Mouse (Mus musculus): ENCODE results near the gene Mad1l1. TPM values are rescaled to one million over a fixed set of nuclear protein-coding genes. Genes with fewer than 3 reads are reported as not detected.

Mad1l1 gene
- total RNA-seq, 2 experiments from 2014 or later = 17.6 to 18.6 TPM

DNA sequence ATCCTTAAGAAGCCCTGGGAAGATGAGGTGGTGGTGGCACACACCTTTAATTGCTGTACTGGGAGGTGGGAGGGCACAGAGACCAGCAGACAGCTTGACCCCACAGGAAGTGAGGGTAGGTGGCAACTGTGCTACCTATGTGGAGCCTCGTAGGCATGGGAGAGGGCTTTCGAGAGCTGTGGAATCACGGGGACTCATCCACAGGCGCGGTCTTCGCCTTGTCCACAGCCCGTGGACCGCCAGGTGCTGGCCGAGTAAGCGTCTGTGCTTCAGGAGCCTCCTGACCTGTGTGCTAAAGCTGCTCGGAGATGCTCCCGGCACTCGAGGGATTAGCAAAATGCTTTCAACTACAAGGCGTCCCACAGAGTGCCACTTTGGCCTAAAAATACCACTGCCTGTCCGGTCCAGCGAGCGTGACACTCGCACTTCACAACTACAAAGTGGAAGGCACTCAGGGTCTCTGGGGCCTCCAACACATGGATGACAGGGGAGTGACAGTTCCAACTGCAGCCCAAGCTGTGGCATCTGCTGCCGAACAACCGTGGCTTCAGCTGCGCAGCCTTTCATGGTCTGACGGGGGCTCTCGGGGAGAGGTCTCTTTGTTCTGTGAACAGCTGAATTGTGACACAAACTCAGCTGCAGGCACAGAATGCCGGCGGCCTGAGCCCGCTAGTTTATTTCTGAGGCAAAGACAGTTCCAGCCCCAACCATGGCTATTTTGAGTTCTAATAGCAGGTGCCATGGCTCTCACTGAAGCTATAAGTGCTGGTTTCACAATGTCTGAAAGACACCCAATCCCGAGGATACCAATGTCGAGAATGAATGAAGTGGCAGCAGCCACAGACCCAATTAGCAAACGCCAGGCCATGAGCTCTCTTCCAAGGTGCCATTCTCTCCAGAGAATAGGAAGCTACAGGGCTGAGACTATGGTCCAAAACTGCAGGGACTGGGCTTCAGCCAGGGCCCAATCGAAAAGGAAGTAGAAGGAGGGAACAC, 57.3 kb downstream of the Mad1l1 start:
- no peak for DNase-seq (ENCODE audit: extremely low spot score in 1 of 2, low spot score in 1 of 2)

DNA sequence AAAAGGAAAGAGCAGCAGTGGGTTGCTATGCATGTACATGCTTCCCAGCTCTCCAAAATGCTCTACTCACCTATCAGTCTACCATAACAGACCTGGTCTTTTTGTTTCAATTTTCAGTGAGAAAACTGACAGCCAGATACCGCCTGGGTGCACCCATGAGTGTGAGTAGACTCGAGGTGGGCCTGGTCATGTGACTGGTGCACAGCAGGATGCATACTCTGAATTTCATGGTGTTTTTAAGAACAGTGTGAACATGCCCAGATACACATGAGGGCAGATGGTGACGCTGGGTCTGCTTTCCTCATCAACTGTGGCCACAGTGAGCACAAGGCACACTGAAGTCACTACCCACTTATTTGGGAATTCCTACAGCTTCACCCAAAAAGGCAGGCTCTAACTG, 59.0 kb downstream of the Mad1l1 start:
- DNase-seq (ENCODE audit: extremely low spot score in 1 of 2, low spot score in 1 of 2) = no peak

DNA sequence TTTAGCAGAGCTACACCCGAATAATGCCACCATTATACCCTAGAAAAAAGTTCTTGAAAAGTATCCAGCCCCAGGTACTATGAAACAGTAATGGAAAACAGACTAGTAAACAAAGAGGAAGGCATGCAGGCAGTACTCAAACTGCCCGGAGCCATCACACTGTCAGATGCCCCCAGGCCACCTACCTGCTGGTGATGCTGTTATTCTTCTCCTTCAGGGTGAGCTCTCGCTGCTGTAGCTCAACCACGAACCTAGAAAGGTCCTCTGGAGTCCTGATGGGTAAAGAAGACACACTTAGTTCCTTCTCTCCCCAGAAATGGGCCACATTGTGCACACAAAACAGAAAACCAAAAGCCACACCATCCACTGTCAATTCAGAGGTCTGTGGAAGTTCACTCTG, 60.0 kb downstream of the Mad1l1 start:
- DNase-seq (ENCODE audit: extremely low spot score in 1 of 2, low spot score in 1 of 2) = no peak

DNA sequence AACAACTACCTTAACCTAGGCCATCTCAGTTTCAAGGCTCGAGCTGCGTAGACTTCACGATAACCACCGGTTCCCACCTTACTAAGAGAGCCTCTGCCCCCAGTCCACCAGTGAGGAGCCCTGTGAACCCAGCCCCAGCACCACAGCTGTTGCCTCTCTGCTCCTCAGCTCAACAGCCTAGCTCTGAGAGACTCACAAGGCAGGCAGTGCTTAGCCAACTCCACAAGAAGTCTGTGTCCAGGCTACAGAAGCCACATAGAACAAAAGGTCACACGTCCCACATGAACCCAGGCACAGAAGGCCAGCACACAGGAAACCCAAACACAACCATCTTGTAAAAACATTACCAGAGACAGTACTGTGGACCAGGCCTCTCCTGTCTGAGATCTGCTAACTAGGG, 62.7 kb downstream of the Mad1l1 start:
- no peak for DNase-seq (ENCODE audit: extremely low spot score in 1 of 2, low spot score in 1 of 2)

DNA sequence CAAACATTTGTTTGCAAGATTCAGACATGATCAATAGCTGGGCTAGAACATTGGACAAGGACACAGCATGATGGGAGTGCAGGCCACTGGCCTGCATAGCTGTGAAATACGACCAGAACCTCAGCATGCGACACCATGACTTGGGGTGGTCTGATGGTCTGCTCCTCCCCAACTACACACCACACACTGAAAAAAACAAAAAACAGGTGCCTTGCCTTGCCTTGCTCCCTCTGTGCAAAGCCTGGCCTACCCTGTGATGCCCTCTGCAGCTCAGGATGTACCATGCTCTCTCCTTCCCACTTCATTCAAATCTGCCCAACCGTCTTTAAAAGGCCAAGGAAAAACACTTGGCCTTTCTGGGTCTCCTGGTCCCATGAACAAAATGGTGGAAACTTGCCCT, 63.3 kb downstream of the Mad1l1 start:
- no peak for DNase-seq (ENCODE audit: extremely low spot score in 1 of 2, low spot score in 1 of 2)

DNA sequence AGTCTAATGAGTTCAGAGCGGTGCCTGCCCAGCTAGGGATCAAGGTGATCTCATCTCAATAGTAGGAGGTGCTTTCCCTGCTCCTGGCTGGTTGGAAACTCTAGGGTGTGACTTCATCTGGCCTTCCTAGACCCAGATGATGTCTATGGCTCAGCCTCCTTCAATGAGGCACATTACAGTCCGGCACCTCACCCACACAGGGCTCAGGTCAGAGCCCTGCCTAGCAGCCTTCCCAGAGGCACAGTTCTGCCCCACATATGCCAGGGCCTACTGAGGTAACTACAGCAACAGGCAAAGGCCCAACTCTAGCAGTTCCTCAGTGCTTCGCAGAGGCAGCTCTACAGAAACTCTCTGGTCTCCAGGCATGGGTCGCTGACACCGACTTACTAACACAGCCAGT, 63.9 kb downstream of the Mad1l1 start:
- DNase-seq (ENCODE audit: extremely low spot score in 1 of 2, low spot score in 1 of 2) = no peak

DNA sequence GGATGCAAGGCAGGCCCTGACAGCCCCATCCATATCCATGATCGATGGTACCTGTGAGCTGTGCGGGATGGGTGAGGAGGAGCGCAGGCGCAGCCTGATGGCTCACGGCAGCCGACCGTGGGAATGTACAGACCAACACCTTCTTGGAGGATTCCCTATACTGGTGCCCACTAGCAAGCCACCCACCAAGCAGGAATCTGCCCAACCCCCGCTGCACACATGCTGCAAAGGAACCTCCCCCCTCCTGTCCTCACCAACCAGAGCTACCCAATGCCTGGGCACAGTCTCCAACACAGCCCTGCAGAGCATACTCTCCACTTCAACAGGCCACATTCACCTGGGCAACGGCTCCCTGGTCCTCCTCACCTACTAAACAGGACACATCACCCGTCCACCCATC, 64.7 kb downstream of the Mad1l1 start:
- no peak for DNase-seq (ENCODE audit: extremely low spot score in 1 of 2, low spot score in 1 of 2)

DNA sequence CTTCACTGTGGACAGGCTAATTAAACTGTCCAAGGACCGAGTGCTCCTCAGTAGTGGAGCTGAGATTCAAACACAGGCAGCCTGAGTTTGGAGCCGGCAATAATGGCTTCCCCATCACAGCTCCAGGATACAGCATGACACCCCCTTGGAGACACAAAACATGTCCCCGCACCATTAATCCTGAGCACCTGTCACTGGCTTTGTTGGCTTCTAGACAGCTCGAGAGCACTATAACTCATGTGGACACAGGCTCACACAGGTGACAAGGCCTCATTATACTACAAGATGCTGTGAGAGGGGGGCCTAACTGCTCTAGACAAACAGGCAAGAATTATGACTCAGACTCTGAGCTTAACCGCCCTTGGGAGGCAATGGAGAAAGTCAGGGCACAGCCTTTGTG, 66.1 kb downstream of the Mad1l1 start:
- DNase-seq (ENCODE audit: extremely low spot score in 1 of 2, low spot score in 1 of 2) = no peak

DNA sequence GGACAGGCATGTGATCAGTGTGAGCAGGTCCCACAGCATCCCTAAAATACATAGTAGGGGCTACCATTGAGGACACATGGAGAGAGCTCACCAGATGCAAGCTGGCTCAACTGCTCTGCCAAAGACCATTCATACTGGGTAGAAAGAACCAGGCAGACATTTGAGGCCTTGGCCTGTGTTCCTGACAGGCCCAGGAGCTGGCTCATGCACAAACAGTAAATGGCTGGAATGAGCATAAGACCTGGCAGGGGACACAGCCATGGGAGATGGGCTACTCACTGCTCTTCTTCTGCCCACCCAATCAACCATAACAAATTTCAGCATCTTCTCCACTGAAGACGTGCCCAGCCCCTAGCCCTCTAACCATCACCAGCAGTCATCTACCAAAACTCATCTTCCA, 66.7 kb downstream of the Mad1l1 start:
- no peak for DNase-seq (ENCODE audit: extremely low spot score in 1 of 2, low spot score in 1 of 2)

DNA sequence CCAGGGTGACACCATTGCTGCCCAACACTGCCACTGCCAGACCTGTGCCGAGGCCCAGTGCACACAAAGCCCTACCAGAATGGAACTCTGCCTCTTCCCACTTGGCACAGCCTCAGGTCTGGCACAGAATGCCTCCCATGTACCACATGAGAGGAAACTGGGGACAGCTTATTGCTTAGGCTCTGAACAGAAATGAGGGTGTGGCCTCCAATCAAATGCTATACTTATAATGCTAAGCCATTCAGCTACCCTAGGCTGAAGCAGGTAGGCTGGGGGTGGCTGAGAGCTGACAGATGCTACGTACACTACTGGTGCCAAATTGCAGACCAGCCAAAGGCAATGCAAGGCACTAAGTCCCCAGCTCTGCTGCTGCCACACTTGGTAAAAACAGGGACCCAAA, 69.4 kb downstream of the Mad1l1 start:
- DNase-seq (ENCODE audit: extremely low spot score in 1 of 2, low spot score in 1 of 2) = no peak

DNA sequence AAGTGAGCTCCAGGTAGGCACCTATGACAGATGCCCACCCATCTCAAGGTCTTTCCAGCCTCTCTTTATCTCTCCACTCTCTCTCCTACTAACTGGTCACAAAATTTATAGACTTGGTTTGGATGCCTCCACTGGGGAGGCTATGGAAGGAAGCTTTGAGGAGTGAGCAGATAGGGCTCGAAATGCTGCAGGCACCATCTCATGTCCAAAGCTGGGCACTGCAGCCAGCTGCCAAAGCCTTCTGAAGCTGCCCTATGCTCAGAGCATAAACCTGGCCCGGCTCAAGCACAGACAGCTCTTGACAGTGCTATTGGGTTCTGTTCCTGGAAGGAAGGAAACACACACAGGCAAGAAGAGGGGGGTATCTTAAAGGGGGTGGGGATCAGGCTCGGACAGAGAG, 71.0 kb downstream of the Mad1l1 start:
- DNase-seq (ENCODE audit: extremely low spot score in 1 of 2, low spot score in 1 of 2) = no peak

DNA sequence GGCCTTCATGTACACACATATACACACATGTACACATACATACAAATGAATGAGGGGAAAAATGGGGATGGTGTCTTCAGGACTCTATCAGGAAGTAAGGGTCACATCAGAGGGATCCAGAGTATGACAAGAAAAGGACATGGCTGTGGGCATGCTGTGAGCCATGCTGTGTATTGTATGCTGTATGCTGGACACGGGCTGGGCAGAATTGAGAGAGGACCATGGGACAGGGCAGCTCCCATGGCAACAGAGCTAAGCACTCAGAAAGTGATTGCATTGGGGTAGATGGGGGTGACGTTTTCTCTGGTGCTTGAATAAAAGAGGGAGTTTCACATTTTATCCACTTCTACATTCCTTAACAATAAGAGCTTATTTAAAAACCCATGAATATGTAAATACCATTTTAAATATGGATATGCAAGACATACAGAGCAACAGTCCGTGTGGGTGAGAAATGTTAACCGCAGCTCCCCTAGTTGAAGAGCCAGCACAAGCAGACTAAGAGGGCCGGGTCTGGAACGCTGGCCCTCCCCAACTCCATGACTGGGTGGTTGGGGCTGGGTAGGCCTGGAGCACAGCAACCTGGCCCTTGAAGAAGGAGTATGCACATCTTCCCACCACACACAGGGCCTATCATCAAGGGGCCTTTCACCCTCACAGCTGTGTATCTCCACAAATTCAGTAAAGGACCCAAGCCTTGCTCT, 71.8 kb downstream of the Mad1l1 start:
- DNase-seq (ENCODE audit: extremely low spot score in 1 of 2, low spot score in 1 of 2) = no peak

DNA sequence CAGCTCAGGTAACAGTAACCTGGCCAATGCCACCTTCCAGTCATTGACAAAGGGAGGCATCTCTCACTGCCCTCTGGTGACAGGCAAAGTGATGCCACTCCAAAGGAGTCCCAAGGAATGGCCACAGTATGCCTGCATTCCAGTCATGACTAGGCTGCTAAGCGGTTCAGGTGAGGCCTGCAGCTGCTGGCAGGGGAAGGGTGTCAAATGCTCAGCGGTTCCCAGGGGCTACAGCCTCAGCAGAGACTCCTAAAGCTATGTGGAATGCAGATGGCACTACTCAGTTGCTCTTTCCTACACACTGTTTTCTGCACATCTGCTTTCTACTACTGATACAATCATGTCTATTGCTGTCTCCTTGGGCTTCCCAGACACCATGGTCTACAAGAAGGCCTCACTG, 73.3 kb downstream of the Mad1l1 start:
- DNase-seq (ENCODE audit: extremely low spot score in 1 of 2, low spot score in 1 of 2) = no peak

DNA sequence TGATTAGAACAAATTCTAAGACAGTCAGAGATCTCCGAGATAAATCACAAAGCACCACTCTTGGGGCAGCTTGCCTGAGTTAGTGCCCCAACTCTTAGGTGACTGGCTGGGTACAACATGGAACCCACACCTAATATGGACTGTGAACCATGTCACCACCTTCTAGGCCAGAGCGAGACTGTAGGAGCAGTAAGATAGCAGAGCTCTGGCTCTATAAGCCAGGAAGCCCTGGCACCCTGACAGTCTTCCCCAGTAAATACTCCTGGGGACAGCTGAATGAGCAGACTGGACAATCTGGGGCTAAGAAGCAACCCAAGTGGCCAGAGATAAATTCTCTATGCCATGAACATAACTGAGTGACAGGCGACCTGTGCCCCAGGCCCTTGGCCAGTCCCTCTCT, 81.1 kb downstream of the Mad1l1 start:
- DNase-seq (ENCODE audit: extremely low spot score in 1 of 2, low spot score in 1 of 2) = no peak

DNA sequence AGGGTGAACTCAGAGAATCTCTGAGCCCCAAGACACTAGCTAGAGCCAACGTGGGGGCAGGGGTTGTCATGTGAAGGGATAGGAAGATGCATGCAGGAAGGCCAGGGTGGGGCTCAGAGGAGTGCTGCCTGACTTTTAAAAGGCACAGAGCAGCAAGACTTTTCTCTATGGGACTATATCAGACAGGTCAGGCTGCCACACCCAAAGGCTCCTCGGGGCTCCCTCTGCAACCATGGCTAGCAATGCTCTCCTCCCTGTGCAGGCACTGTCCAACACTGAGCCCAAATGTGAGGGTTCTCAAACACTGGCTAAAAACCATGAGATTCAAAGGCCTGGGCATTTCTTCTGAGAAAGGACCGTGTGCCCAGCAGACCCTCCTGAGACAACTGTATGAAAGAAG, 82.5 kb downstream of the Mad1l1 start:
- no peak for DNase-seq (ENCODE audit: extremely low spot score in 1 of 2, low spot score in 1 of 2)

DNA sequence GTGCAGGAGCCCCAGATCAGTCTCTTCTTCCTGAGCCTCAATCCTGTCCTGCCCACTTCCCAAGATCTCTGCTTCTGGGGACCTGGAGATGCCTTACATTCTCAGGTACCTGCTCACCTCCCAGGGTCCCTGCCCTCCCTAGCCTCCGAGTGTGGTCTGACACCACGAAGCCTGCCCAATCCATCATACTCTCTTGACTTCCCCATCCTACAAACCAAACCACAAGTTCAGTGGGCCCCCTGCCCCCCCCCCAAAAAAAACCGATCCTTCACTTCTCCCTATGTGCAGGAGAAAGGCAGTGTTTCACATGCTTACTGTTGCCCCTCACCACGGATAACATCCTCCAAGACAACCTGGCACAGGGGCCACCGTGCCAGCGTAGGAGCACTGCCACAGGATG, 90.5 kb downstream of the Mad1l1 start:
- DNase-seq (ENCODE audit: extremely low spot score in 1 of 2, low spot score in 1 of 2) = no peak

DNA sequence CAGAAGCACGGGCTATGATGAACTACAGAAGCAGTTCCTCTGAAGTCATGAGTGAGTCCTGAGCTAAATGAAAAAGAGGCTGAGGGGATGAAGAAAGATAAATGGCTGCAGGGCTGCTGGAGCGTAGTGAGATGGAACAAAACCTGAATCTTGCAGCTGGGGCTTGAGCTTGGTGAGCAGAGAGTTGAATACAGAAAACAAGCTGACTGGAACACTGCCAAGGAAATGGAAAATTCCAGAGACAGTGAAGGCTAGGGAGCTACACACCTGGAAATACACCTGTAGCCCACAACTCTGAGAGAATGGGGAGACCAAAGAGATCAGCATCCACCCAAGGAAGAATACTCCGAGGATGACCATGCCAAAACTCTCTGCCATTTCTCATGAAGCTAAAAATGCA, 93.0 kb downstream of the Mad1l1 start:
- no peak for DNase-seq (ENCODE audit: extremely low spot score in 1 of 2, low spot score in 1 of 2)

DNA sequence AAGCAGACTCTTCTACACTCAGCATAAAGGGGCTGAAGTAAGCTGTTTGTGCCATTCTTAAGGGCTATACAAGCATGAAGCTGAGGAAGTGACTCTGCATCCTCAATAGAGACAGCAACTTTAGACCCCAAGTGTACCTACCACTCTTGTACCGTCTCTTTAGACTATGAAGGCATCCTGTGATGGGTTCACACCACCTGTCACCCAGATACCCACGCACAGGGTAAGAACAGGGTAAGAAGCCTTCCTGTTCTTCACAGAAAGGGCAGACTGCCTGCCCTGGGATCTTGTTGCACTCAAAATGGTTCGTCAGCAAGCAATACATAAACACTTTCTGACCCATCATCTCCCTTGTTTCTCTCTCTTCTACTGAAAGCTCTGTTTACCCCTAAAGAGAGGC, 94.5 kb downstream of the Mad1l1 start:
- DNase-seq (ENCODE audit: extremely low spot score in 1 of 2, low spot score in 1 of 2) = no peak

DNA sequence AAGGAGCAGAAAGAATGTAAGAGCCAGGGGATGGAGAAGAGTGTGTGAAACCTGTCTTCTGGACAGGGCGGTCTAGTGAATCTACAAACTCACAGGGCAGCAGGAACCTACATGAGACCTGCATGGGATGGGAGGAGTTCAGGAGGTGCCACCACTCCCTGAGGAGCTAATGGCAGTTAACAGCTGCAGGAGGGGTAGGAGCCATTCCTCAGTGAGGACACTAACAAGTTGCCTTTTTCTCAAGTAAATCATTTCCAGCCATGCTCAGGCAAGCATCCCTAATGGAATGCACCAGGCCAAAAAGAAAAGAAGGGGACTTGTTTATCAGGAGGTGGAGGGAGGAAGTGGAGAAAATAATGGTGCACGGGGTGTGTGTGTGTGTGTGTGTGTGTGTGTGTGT, 95.5 kb downstream of the Mad1l1 start:
- DNase-seq (ENCODE audit: extremely low spot score in 1 of 2, low spot score in 1 of 2) = no peak

DNA sequence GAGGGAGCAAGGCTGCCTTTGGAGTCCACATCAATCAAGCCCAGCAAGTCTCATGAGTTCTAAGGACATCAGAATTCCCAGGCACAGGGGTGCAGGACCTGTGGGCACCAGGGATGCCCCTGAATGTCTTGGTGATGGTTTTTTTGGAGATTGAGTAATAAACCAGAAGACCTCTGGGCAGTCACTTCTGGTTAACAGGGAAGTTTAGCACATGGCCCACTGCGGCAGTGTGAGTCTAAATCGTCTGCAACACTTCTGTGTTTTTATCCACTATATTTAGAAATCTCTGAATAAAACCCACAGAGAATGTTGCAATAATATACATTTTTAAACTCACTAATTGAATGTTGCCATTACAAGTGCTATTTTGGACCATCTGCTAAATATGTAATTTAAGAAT, 96.2 kb downstream of the Mad1l1 start:
- DNase-seq (ENCODE audit: extremely low spot score in 1 of 2, low spot score in 1 of 2) = no peak

DNA sequence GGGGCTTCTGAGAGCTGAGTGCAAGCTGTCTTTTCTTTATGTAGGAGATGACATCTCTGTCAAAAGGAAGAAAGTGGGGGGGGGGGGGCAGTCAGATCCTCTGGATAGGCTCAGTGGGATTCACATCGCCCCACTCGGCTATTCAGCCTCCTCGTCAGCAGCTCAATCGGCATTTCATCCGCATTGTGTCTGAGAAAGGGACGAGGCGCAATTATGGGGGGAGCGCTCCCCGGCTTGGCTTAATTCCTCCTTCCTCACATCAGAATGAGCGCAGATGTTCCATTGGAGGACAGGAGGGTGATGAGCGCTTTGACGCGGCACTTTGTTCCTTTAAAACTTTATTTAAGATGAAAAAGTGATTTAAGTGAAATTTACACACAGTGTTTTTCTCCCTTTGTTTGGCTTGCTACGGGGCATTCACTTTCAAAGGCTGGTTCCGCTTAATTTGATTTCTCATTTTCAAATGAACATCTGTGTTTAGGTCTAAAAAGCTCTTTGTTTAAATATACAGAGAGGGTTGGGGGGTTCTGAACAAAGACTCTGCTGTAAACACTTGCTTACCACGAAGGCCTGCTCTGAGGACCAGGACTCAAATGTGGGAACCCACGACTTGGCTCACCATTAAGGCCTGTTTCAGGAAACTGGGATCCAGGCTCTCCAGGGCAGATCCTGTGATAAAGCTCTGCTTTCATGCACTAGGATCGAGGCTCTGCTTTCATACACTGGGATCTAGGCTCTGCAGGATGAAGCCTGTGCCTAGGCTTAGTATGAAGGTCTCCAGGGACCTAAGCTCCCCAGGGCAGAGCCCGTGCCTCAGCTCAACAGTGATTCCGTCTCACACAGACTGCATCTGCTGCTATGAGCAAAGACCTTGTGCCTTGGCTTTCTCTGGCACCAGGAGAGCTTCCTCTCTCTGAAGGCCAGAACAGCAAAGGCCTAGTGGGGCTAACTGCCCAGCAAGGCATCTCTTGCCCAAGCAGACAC, 98.0 kb downstream of the Mad1l1 start:
- no peak for DNase-seq (ENCODE audit: extremely low spot score in 1 of 2, low spot score in 1 of 2)
